Mouse (Mus musculus): ENCODE results near the gene Gm13275.
"Not testable (repeated sequence)": the region's sequence is repeated elsewhere in the genome, so short reads cannot be mapped to it uniquely, and the experiment has no call there.

Gm13275 gene

GRCm38 (mm10) chr4:88793936-88794675 is at the start of gene Gm13275:
Gm13275 (plus strand) TSS chr4:88794487.
- peak; percentile 79 to 86 for DNase-seq (ENCODE audit: low read depth in 2 of 2, low spot score in 2 of 2)

- DNase-seq (ENCODE audit: low read depth in 2 of 2, low spot score in 2 of 2) = no peak
Measured at GRCm38 (mm10) chr4:88749926-88750325, 44.4 kb upstream of the Gm13275 start.

GRCm38 (mm10) chr4:88754818-88755340 is 39.4 kb upstream of the Gm13275 start, which contains the start of gene Gm13271:
Gm13271 (plus strand) TSS chr4:88754868.
- DNase-seq (ENCODE audit: low read depth in 2 of 2, low spot score in 2 of 2) = peak; percentile 73 to 80

GRCm38 (mm10) chr4:88756581-88757513 is 37.4 kb upstream of the Gm13275 start:
- peak in 1 of 2 experiments; percentile 38 for DNase-seq (ENCODE audit: low read depth in 2 of 2, low spot score in 2 of 2)

GRCm38 (mm10) chr4:88757628-88758031 is 36.7 kb upstream of the Gm13275 start:
- peak; percentile 91 to 94 for DNase-seq (ENCODE audit: low read depth in 2 of 2, low spot score in 2 of 2)

GRCm38 (mm10) chr4:88758751-88759150 is 35.5 kb upstream of the Gm13275 start:
- not testable (repeated sequence) for DNase-seq (ENCODE audit: low read depth in 2 of 2, low spot score in 2 of 2)

- DNase-seq (ENCODE audit: low read depth in 2 of 2, low spot score in 2 of 2) = peak; percentile 40 to 43
Measured at GRCm38 (mm10) chr4:88759610-88760268, 34.5 kb upstream of the Gm13275 start, which contains the start of gene Gm13283. Gm13283 (plus strand) TSS chr4:88760119.

GRCm38 (mm10) chr4:88760431-88760830 is 33.9 kb upstream of the Gm13275 start:
- DNase-seq (ENCODE audit: low read depth in 2 of 2, low spot score in 2 of 2) = peak; percentile 35 to 39

- DNase-seq (ENCODE audit: low read depth in 2 of 2, low spot score in 2 of 2) = peak; percentile 82 to 85
Measured at GRCm38 (mm10) chr4:88761776-88762175, 32.5 kb upstream of the Gm13275 start.

- DNase-seq (ENCODE audit: low read depth in 2 of 2, low spot score in 2 of 2) = not testable (repeated sequence)
Measured at GRCm38 (mm10) chr4:88762341-88762740, 31.9 kb upstream of the Gm13275 start.

GRCm38 (mm10) chr4:88763384-88764018 is 30.8 kb upstream of the Gm13275 start:
- not testable (repeated sequence) for DNase-seq (ENCODE audit: low read depth in 2 of 2, low spot score in 2 of 2)

- DNase-seq (ENCODE audit: low read depth in 2 of 2, low spot score in 2 of 2) = not testable (repeated sequence)
Measured at GRCm38 (mm10) chr4:88773534-88773933, 20.8 kb upstream of the Gm13275 start, which contains the start of gene Gm13290. Gm13290 (plus strand) TSS chr4:88773834.

GRCm38 (mm10) chr4:88776622-88777021 is 17.7 kb upstream of the Gm13275 start, which contains the start of gene Gm13289:
Gm13289 (plus strand) TSS chr4:88776922.
- DNase-seq (ENCODE audit: low read depth in 2 of 2, low spot score in 2 of 2) = not testable (repeated sequence)

- not testable (repeated sequence) for DNase-seq (ENCODE audit: low read depth in 2 of 2, low spot score in 2 of 2)
Measured at GRCm38 (mm10) chr4:88779550-88779949, 14.7 kb upstream of the Gm13275 start, which contains the start of gene Gm13272. Gm13272 (plus strand) TSS chr4:88779850.

- not testable (repeated sequence) for DNase-seq (ENCODE audit: low read depth in 2 of 2, low spot score in 2 of 2)
Measured at GRCm38 (mm10) chr4:88780320-88780719, 14.0 kb upstream of the Gm13275 start.

GRCm38 (mm10) chr4:88781831-88782230 is 12.5 kb upstream of the Gm13275 start, which contains the start of gene Ifnz:
Ifnz (plus strand) TSS chr4:88782131.
- not testable (repeated sequence) for DNase-seq (ENCODE audit: low read depth in 2 of 2, low spot score in 2 of 2)

GRCm38 (mm10) chr4:88782335-88782734 is 12.0 kb upstream of the Gm13275 start:
- not testable (repeated sequence) for DNase-seq (ENCODE audit: low read depth in 2 of 2, low spot score in 2 of 2)

GRCm38 (mm10) chr4:88785409-88785808 is 8.9 kb upstream of the Gm13275 start, which contains the start of gene Gm13276:
Gm13276 (plus strand) TSS chr4:88785709.
- not testable (repeated sequence) for DNase-seq (ENCODE audit: low read depth in 2 of 2, low spot score in 2 of 2)

- peak; percentile 54 to 61 for DNase-seq (ENCODE audit: low read depth in 2 of 2, low spot score in 2 of 2)
Measured at GRCm38 (mm10) chr4:88788402-88788801, 5.9 kb upstream of the Gm13275 start, which contains the start of gene Gm13277. Gm13277 (plus strand) TSS chr4:88788632.

- not testable (repeated sequence) for DNase-seq (ENCODE audit: low read depth in 2 of 2, low spot score in 2 of 2)
Measured at GRCm38 (mm10) chr4:88791250-88791649, 3.0 kb upstream of the Gm13275 start, which contains the start of gene Gm13278. Gm13278 (plus strand) TSS chr4:88791550.

Measured in CD8-positive naive resting alpha-beta T cell, adult 2 months (primary cell).